Mouse (Mus musculus) lung, adult 2 months (tissue): ENCODE data around the gene Fopnl.

Experiments used
- CTCF ChIP-seq: fragments of 200-500 bp; IDR thresholded peaks from 2 replicates; pipeline ENCODE4 v1.5.1; 2011; ENCODE audit warnings: mild to moderate bottlenecking, low read length, control low read depth; ENCODE audit not compliant: insufficient read depth
- POLR2A ChIP-seq: fragments of 200-500 bp; IDR thresholded peaks from 2 replicates; pipeline ENCODE4 v1.6.1; 2011; ENCODE audit warnings: low read depth, mild to moderate bottlenecking, control low read depth, low read length, borderline replicate concordance; ENCODE audit errors: extremely low read depth

- no peak for TF ChIP-seq CTCF
- TF ChIP-seq POLR2A: no peak
Measured at GRCm38 (mm10) chr16:14252877-14253276, 64.3 kb downstream of the Fopnl start.
